Mouse (Mus musculus) embryonic facial prominence, embryonic 11.5 days (tissue): ENCODE results near the gene Rab12. TPM values are rescaled to one million over a fixed set of nuclear protein-coding genes. Genes with fewer than 3 reads are reported as not detected.
A peak's percentile ranks its signal among the peaks of the same experiment; 100 is the strongest.

Source experiments
- ATAC-seq: fragments of 200-750 bp; cut with Nextera tagmentation; replicated peaks from 2 replicates; pipeline ENCODE4 v1.8.0; 2017; ENCODE audit warnings: low read depth; ENCODE audit not compliant: insufficient number of reproducible peaks, low FRiP score, low TSS enrichment
- DNase-seq: peaks from one replicate; pipeline ENCODE4 v3.0.0-alpha.2; 2015; ENCODE audit warnings: low spot score
- H3K27ac ChIP-seq: fragments of 300-500 bp; sonication (generic); replicated peaks from 2 replicates; pipeline ENCODE4 v1.5.1; 2014; ENCODE audit warnings: mild to moderate bottlenecking, low read depth, low read length, control low read depth
- H3K27me3 ChIP-seq: fragments of 300-500 bp; sonication (generic); 2 replicates; pipeline ENCODE4 v1.6.1; 2014; ENCODE audit warnings: mild to moderate bottlenecking, low read length, moderate library complexity, mixed read lengths; ENCODE audit not compliant: control insufficient read depth, insufficient read depth
- H3K36me3 ChIP-seq: fragments of 300-500 bp; sonication (generic); replicated peaks from 2 replicates; pipeline ENCODE4 v1.6.1; 2014; ENCODE audit warnings: low read depth, mild to moderate bottlenecking, low read length, moderate library complexity, mixed read lengths; ENCODE audit not compliant: control insufficient read depth, insufficient read depth
- H3K4me1 ChIP-seq: fragments of 300-500 bp; sonication (generic); 2 replicates; pipeline ENCODE4 v1.6.1; 2014; ENCODE audit warnings: low read length, mixed read lengths; ENCODE audit not compliant: control insufficient read depth, insufficient read depth
- H3K4me2 ChIP-seq: fragments of 300-500 bp; sonication (generic); 2 replicates; pipeline ENCODE4 v1.6.1; 2014; ENCODE audit warnings: low read depth, mild to moderate bottlenecking, control low read depth, low read length, moderate library complexity
- H3K4me3 ChIP-seq: fragments of 300-500 bp; sonication (generic); 2 replicates; pipeline ENCODE4 v1.5.1; 2014; ENCODE audit warnings: low read depth, low read length, control low read depth
- H3K9ac ChIP-seq: fragments of 300-500 bp; sonication (generic); replicated peaks from 2 replicates; pipeline ENCODE4 v1.6.1; 2014; ENCODE audit warnings: mild to moderate bottlenecking, control low read depth, low read length
- H3K9me3 ChIP-seq: fragments of 300-500 bp; sonication (generic); replicated peaks from 2 replicates; pipeline ENCODE4 v1.6.1; 2016; ENCODE audit warnings: mild to moderate bottlenecking, low read length, inconsistent platforms, mixed read lengths; ENCODE audit not compliant: control insufficient read depth
- WGBS: fragments of 180-500 bp; shearing (Covaris S2); extraction: QIAGEN DNeasy Blood & Tissue Kit; methylation state at CpG from one replicate; pipeline ENCODE4 v1.1.7; 2014; 5-methylcytosine and 5-hydroxymethylcytosine counted together
- polyA plus RNA-seq: library from polyadenylated mRNA; unstranded; fragments of >200 nt; fragmentation: Nextera tagmentation; extraction: Ambion mirVana; gene quantifications from 2 replicates; pipeline ENCODE4 v1.2.1, GENCODE M21; 2014

The Rab12 gene
- polyA plus RNA-seq, 1 experiment from 2014 or later: 41.9 TPM

- H3K27ac ChIP-seq: 0 out of 2 replicates have a peak overlapping the region, but pooled peaks have one; percentile 25
- peak overlapping the region; percentile 19; the same call in 1 of the 2 replicates for H3K9ac ChIP-seq
- no peaks in the 10 kb centered on the region; the same call in 1 of the 2 replicates for H3K4me1 ChIP-seq
Measured at GRCm38 (mm10) chr17:66479311-66479710, 40.2 kb downstream of the Rab12 start.

GRCm38 (mm10) chr17:66473205-66473604 is 46.3 kb downstream of the Rab12 start:
- no peak overlapping the region for H3K4me2 ChIP-seq
- H3K27ac ChIP-seq: no peak overlapping the region
- H3K9me3 ChIP-seq: no peaks in the 10 kb centered on the region
- no peaks in the 10 kb centered on the region for H3K27me3 ChIP-seq
- no peak for ATAC-seq
- H3K4me1 ChIP-seq: no peaks in the 10 kb centered on the region
- DNase-seq: no peak
- H3K36me3 ChIP-seq: no peaks in the 10 kb centered on the region
- WGBS: 95% methylated on average over 1 of the region's 1 CpGs
- no peak overlapping the region for H3K4me3 ChIP-seq
- no peak overlapping the region for H3K9ac ChIP-seq

More at GRCm38 (mm10) chr17:66479311-66479710, 40.2 kb downstream of the Rab12 start:
- DNase-seq (peak; percentile 50), ATAC-seq (peak; percentile 79)
- peak overlapping the region; percentile 21; the same call in 1 of the 2 replicates for H3K4me2 ChIP-seq
- peak overlapping the region; percentile 0; the same call in 1 of the 2 replicates for H3K4me3 ChIP-seq
- H3K36me3 ChIP-seq: no peaks in the 10 kb centered on the region
- WGBS: 6% methylated on average over 13 of the region's 13 CpGs
- H3K27me3 ChIP-seq: peaks cover 4% of the 10 kb centered on the region; the same call in 1 of the 2 replicates
- H3K9me3 ChIP-seq: no peaks in the 10 kb centered on the region

- Histone ChIP-seq H3K4me3 (no peak overlapping the region), H3K27me3 (no peaks in the 10 kb centered on the region), H3K4me1 (no peaks in the 10 kb centered on the region), H3K36me3 (no peaks in the 10 kb centered on the region), H3K4me2 (no peak overlapping the region), H3K9ac (no peak overlapping the region), H3K27ac (no peak overlapping the region), H3K9me3 (no peaks in the 10 kb centered on the region)
- DNase-seq: no peak
- 65% methylated on average over 5 of the region's 5 CpGs for WGBS
- ATAC-seq: no peak
Measured at GRCm38 (mm10) chr17:66471775-66472174, 47.8 kb downstream of the Rab12 start.

- H3K9ac ChIP-seq: no peak overlapping the region
- no peaks in the 10 kb centered on the region for H3K36me3 ChIP-seq
- no peaks in the 10 kb centered on the region for H3K9me3 ChIP-seq
- WGBS: 77% methylated on average over 4 of the region's 4 CpGs
- no peak overlapping the region for H3K27ac ChIP-seq
- no peak overlapping the region for H3K4me2 ChIP-seq
- ATAC-seq (no peak), DNase-seq (no peak)
- H3K4me1 ChIP-seq: no peaks in the 10 kb centered on the region
- H3K27me3 ChIP-seq: no peaks in the 10 kb centered on the region
- H3K4me3 ChIP-seq: no peak overlapping the region
Measured at GRCm38 (mm10) chr17:66471252-66471651, 48.3 kb downstream of the Rab12 start.

GRCm38 (mm10) chr17:66470020-66470419 is 49.5 kb downstream of the Rab12 start:
- no peak overlapping the region for H3K4me3 ChIP-seq
- WGBS: 29% methylated on average over 8 of the region's 8 CpGs
- H3K36me3 ChIP-seq: no peaks in the 10 kb centered on the region
- DNase-seq (no peak), ATAC-seq (no peak)
- H3K4me1 ChIP-seq: no peaks in the 10 kb centered on the region
- no peak overlapping the region for H3K9ac ChIP-seq
- no peak overlapping the region for H3K4me2 ChIP-seq
- H3K27me3 ChIP-seq: no peaks in the 10 kb centered on the region
- no peaks in the 10 kb centered on the region for H3K9me3 ChIP-seq
- H3K27ac ChIP-seq: no peak overlapping the region

GRCm38 (mm10) chr17:66457278-66457677 is 62.3 kb downstream of the Rab12 start:
- Histone ChIP-seq H3K9me3 (no peaks in the 10 kb centered on the region), H3K4me3 (no peak overlapping the region), H3K36me3 (no peaks in the 10 kb centered on the region), H3K4me1 (no peaks in the 10 kb centered on the region), H3K27me3 (no peaks in the 10 kb centered on the region), H3K4me2 (no peak overlapping the region), H3K27ac (no peak overlapping the region), H3K9ac (no peak overlapping the region)
- 47% methylated on average over 1 of the region's 1 CpGs for WGBS
- ATAC-seq: no peak
- no peak for DNase-seq

- H3K9me3 ChIP-seq: no peaks in the 10 kb centered on the region
Measured at GRCm38 (mm10) chr17:66451143-66451542, 68.4 kb downstream of the Rab12 start.

GRCm38 (mm10) chr17:66450526-66451070 is 68.9 kb downstream of the Rab12 start:
- Histone ChIP-seq H3K4me1 (peaks cover 9% of the 10 kb centered on the region), H3K27me3 (peaks cover 17% of the 10 kb centered on the region), H3K27ac (no peak overlapping the region), H3K4me2 (peak overlapping the region; percentile 97), H3K36me3 (no peaks in the 10 kb centered on the region), H3K4me3 (peak overlapping the region; percentile 86; the same call in 1 of the 2 replicates), H3K9ac (no peak overlapping the region), H3K9me3 (no peaks in the 10 kb centered on the region)
- DNase-seq (no peak), ATAC-seq (no peak)
- 4% methylated on average over 18 of the region's 18 CpGs for WGBS

More at GRCm38 (mm10) chr17:66451143-66451542, 68.4 kb downstream of the Rab12 start:
- peak overlapping the region; percentile 97; the same call in 1 of the 2 replicates for H3K4me2 ChIP-seq
- no peak overlapping the region for H3K27ac ChIP-seq
- H3K4me3 ChIP-seq: no peak overlapping the region
- H3K9ac ChIP-seq: no peak overlapping the region
- 2% methylated on average over 11 of the region's 11 CpGs for WGBS
- H3K36me3 ChIP-seq: no peaks in the 10 kb centered on the region
- no peak for ATAC-seq
- peaks cover 17% of the 10 kb centered on the region for H3K27me3 ChIP-seq
- peak; percentile 93 for DNase-seq
- peaks cover 9% of the 10 kb centered on the region for H3K4me1 ChIP-seq
